Mouse (Mus musculus) midbrain, embryonic 10.5 days (tissue): Measurements from ENCODE around the gene Padi4. TPM values are rescaled to one million over a fixed set of nuclear protein-coding genes. Genes with fewer than 3 reads are reported as not detected.
A peak's percentile ranks its signal among the peaks of the same experiment; 100 is the strongest.

Experiments
- DNase-seq: peaks from one replicate; pipeline ENCODE4 v3.0.0-alpha.2; 2017; ENCODE audit warnings: low spot score
- H3K27ac ChIP-seq: fragments of 300-500 bp; sonication (generic); replicated peaks from 2 replicates; pipeline ENCODE4 v1.5.1; 2016; ENCODE audit warnings: mild to moderate bottlenecking
- H3K27me3 ChIP-seq: fragments of 300-500 bp; sonication (generic); 2 replicates; pipeline ENCODE4 v1.6.1; 2016; ENCODE audit warnings: low read depth, mild to moderate bottlenecking; ENCODE audit not compliant: poor library complexity, severe bottlenecking
- H3K36me3 ChIP-seq: fragments of 300-500 bp; sonication (generic); 2 replicates; pipeline ENCODE4 v1.6.1; 2016; ENCODE audit warnings: mild to moderate bottlenecking, moderate library complexity
- H3K4me1 ChIP-seq: fragments of 300-500 bp; sonication (generic); 2 replicates; pipeline ENCODE4 v1.6.1; 2016
- H3K4me3 ChIP-seq: fragments of 300-500 bp; sonication (generic); 2 replicates; pipeline ENCODE4 v1.5.1; 2016; ENCODE audit warnings: mild to moderate bottlenecking, moderate library complexity
- H3K9me3 ChIP-seq: fragments of 300-500 bp; sonication (generic); replicated peaks from 2 replicates; pipeline ENCODE4 v1.6.1; 2016; ENCODE audit warnings: mild to moderate bottlenecking
- WGBS: fragments of 180-500 bp; shearing (Covaris S2); methylation state at CpG from one replicate; pipeline ENCODE4 v1.1.7; 2016; 5-methylcytosine and 5-hydroxymethylcytosine counted together
- polyA plus RNA-seq: library from polyadenylated mRNA; unstranded; fragments of >200 nt; fragmentation: Nextera tagmentation; extraction: Ambion mirVana; gene quantifications from 2 replicates; pipeline ENCODE4 v1.2.1, GENCODE M21; 2016

The Padi4 gene
- polyA plus RNA-seq, 1 experiment from 2014 or later: 0.54 TPM

- WGBS: 63% methylated on average over 5 of the region's 5 CpGs
- peak overlapping the region; percentile 65; the same call in 1 of the 2 replicates for H3K27ac ChIP-seq
- peaks cover 13% of the 10 kb centered on the region; the same call in 1 of the 2 replicates for H3K4me1 ChIP-seq
- no peak overlapping the region for H3K4me3 ChIP-seq
- H3K36me3 ChIP-seq: peaks cover 88% of the 10 kb centered on the region
- peak; percentile 59 for DNase-seq
- H3K9me3 ChIP-seq: no peaks in the 10 kb centered on the region
- no peaks in the 10 kb centered on the region for H3K27me3 ChIP-seq
Observed at GRCm38 (mm10) chr4:140723801-140724200, 50.2 kb downstream of the Padi4 start.

DNA sequence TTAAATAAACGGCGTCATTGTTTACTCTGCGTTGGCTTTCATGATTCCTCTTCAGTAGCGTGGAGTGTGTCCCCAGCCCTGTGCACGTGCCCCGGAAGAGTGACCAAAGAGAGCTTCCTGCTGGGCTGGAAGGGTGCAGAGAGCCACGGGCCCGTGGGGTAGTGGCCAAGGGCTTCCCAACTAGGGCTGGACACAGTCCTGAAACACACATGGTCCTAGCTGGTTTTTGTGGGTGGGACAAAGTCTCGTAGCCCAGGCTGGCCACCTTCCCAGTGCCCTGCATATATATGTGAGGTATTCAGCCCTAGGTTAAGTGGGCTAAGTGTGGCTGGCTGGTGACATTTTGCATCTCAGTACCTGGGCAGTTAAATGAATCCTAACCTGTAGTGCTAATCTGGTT, 50.8 kb downstream of the Padi4 start:
- H3K36me3 ChIP-seq: peaks cover 94% of the 10 kb centered on the region
- no peak for DNase-seq
- H3K27me3 ChIP-seq: no peaks in the 10 kb centered on the region
- no peak overlapping the region for H3K4me3 ChIP-seq
- 88% methylated on average over 9 of the region's 9 CpGs for WGBS
- no peak overlapping the region for H3K27ac ChIP-seq
- no peaks in the 10 kb centered on the region for H3K9me3 ChIP-seq
- H3K4me1 ChIP-seq: peaks cover 13% of the 10 kb centered on the region; the same call in 1 of the 2 replicates

DNA sequence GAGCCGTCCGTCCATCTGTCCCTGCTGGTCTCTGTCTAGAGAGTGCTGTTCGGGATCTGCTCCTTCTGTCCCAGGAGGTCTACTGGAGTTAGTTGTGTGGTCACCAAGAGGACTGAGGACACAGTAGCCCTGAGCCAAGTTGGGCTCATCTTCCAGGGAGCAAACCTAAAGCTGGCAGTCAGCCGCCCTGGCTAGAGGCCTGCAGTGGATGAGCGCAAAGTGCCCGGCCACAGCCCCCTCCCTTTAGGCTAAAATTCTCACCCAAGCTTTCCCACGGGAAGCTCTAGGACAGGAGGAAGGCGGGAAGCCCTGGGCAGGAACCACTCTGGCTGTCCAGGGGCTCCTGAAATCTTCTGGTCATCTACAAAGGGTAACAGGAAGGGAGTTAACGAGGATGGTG, 51.3 kb downstream of the Padi4 start:
- peaks cover 99% of the 10 kb centered on the region for H3K36me3 ChIP-seq
- DNase-seq: no peak
- 82% methylated on average over 9 of the region's 9 CpGs for WGBS

GRCm38 (mm10) chr4:140721968-140722490, 52.0 kb downstream of the Padi4 start:
- Histone ChIP-seq H3K36me3 (peaks cover 99% of the 10 kb centered on the region), H3K9me3 (no peaks in the 10 kb centered on the region), H3K27me3 (no peaks in the 10 kb centered on the region), H3K4me1 (peaks cover 13% of the 10 kb centered on the region; the same call in 1 of the 2 replicates), H3K27ac (no peak overlapping the region), H3K4me3 (no peak overlapping the region)
- no peak for DNase-seq
- 88% methylated on average over 20 of the region's 20 CpGs for WGBS

More for the DNA sequence above, 51.3 kb downstream of the Padi4 start:
- H3K27me3 ChIP-seq: no peaks in the 10 kb centered on the region
- H3K4me1 ChIP-seq: peaks cover 13% of the 10 kb centered on the region; the same call in 1 of the 2 replicates
- H3K9me3 ChIP-seq: no peaks in the 10 kb centered on the region
- H3K27ac ChIP-seq: no peak overlapping the region
- no peak overlapping the region for H3K4me3 ChIP-seq

GRCm38 (mm10) chr4:140720091-140720490, 53.9 kb downstream of the Padi4 start:
- Histone ChIP-seq H3K9me3 (no peaks in the 10 kb centered on the region), H3K4me3 (no peak overlapping the region), H3K27ac (no peak overlapping the region), H3K4me1 (peaks cover 13% of the 10 kb centered on the region; the same call in 1 of the 2 replicates), H3K36me3 (peaks cover 99% of the 10 kb centered on the region), H3K27me3 (no peaks in the 10 kb centered on the region)
- WGBS: 92% methylated on average over 5 of the region's 5 CpGs
- no peak for DNase-seq

GRCm38 (mm10) chr4:140718436-140718835, 55.6 kb downstream of the Padi4 start:
- H3K36me3 ChIP-seq: peaks cover 98% of the 10 kb centered on the region
- WGBS: 99% methylated on average over 9 of the region's 9 CpGs
- H3K4me1 ChIP-seq: peaks cover 18% of the 10 kb centered on the region
- no peaks in the 10 kb centered on the region for H3K9me3 ChIP-seq
- H3K27ac ChIP-seq: no peak overlapping the region
- H3K4me3 ChIP-seq: no peak overlapping the region
- no peaks in the 10 kb centered on the region for H3K27me3 ChIP-seq
- DNase-seq: no peak

- peaks cover 98% of the 10 kb centered on the region for H3K36me3 ChIP-seq
- 91% methylated on average over 11 of the region's 11 CpGs for WGBS
- H3K4me1 ChIP-seq: peaks cover 27% of the 10 kb centered on the region
Observed at GRCm38 (mm10) chr4:140716994-140717393, 57.0 kb downstream of the Padi4 start.

DNA sequence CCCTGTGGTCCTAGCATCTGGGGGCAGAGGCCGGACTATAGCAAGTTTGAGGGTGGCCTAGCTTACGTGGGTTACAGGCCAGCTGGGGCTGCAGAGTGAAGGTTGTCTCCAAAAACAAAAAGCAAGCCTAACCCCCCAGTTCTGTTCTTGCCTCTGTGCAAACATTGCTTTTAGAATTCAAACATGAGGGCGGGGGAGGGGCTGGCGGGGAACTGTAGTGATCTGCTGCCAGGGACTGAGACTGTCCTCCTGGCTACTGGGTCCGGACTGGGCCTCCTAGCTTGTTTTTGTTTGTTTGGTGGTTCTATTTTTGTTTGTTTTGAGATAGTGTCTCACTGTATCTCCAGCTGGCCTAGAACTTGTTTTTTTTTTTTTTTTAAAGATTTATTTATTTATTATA, 59.5 kb downstream of the Padi4 start:
- Histone ChIP-seq H3K27ac (no peak overlapping the region), H3K36me3 (peaks cover 98% of the 10 kb centered on the region)

More at GRCm38 (mm10) chr4:140716994-140717393, 57.0 kb downstream of the Padi4 start:
- H3K27me3 ChIP-seq: no peaks in the 10 kb centered on the region
- no peak overlapping the region for H3K27ac ChIP-seq
- no peak overlapping the region for H3K4me3 ChIP-seq
- no peak for DNase-seq
- no peaks in the 10 kb centered on the region for H3K9me3 ChIP-seq

GRCm38 (mm10) chr4:140713480-140714365, 60.3 kb downstream of the Padi4 start:
- H3K4me1 ChIP-seq: peaks cover 43% of the 10 kb centered on the region
- H3K9me3 ChIP-seq: no peaks in the 10 kb centered on the region
- H3K27ac ChIP-seq: peak overlapping the region; percentile 60
- H3K36me3 ChIP-seq: peaks cover 98% of the 10 kb centered on the region
- H3K27me3 ChIP-seq: no peaks in the 10 kb centered on the region
- peak; percentile 86 for DNase-seq
- 62% methylated on average over 29 of the region's 29 CpGs for WGBS
- H3K4me3 ChIP-seq: no peak overlapping the region

More for the DNA sequence above, 59.5 kb downstream of the Padi4 start:
- Histone ChIP-seq H3K9me3 (no peaks in the 10 kb centered on the region), H3K4me1 (peaks cover 35% of the 10 kb centered on the region), H3K27me3 (no peaks in the 10 kb centered on the region), H3K4me3 (no peak overlapping the region)
- DNase-seq: no peak
- WGBS: 89% methylated on average over 5 of the region's 5 CpGs

GRCm38 (mm10) chr4:140711360-140711759, 62.7 kb downstream of the Padi4 start:
- H3K27me3 ChIP-seq: no peaks in the 10 kb centered on the region
- H3K36me3 ChIP-seq: peaks cover 99% of the 10 kb centered on the region
- 89% methylated on average over 5 of the region's 5 CpGs for WGBS
- H3K4me1 ChIP-seq: peaks cover 50% of the 10 kb centered on the region
- no peaks in the 10 kb centered on the region for H3K9me3 ChIP-seq
- no peak for DNase-seq
- no peak overlapping the region for H3K27ac ChIP-seq
- H3K4me3 ChIP-seq: no peak overlapping the region

DNA sequence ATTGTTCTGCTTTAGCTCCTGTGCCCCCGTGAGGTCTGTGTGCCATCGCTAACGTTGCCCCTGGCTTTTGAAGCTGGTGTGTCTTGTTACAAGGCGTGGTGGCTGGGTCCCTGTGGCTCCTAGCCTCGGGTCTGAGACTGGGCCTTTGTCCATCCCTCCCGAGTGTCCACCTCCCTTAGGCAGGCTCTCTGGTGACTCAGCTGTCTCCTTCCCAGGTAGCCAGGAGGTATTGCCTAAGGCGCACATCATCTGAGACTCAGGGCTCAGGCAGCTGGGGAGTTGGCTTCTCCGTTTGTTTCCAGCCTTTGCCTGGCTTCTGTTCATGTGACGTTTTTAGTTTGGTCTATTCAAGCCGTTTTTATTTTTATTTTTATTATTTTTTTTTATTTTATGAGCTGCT, 63.3 kb downstream of the Padi4 start:
- peaks cover 99% of the 10 kb centered on the region for H3K36me3 ChIP-seq
- H3K27me3 ChIP-seq: no peaks in the 10 kb centered on the region
- no peak for DNase-seq
- 87% methylated on average over 10 of the region's 10 CpGs for WGBS
- peaks cover 55% of the 10 kb centered on the region for H3K4me1 ChIP-seq
- no peak overlapping the region for H3K4me3 ChIP-seq
- no peaks in the 10 kb centered on the region for H3K9me3 ChIP-seq
- H3K27ac ChIP-seq: no peak overlapping the region

DNA sequence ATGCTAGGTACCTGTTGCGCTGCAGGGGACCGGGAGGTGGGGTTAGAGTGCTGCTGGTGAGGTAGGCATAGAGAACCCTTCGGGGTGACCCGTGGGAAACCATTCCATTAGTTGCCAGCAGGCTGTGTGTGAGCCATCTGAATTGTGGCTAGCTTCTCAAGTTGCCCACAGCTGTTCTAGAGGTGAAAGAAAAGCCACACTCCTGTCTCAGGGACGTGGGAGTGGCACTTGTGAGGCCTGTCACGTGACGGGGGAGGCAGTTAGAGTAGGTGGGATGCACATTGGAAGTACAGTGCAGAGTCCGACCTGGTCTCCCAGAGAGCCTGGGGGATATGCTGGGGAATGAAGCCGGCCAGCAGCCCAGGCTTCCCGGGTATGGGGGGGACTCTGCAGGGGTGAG, 64.4 kb downstream of the Padi4 start:
- peaks cover 100% of the 10 kb centered on the region for H3K36me3 ChIP-seq
- no peak for DNase-seq
- H3K27ac ChIP-seq: no peak overlapping the region; the same call in 1 of the 2 replicates
- WGBS: 95% methylated on average over 10 of the region's 10 CpGs
- H3K9me3 ChIP-seq: no peaks in the 10 kb centered on the region
- peaks cover 66% of the 10 kb centered on the region for H3K4me1 ChIP-seq
- H3K4me3 ChIP-seq: no peak overlapping the region
- H3K27me3 ChIP-seq: no peaks in the 10 kb centered on the region

DNA sequence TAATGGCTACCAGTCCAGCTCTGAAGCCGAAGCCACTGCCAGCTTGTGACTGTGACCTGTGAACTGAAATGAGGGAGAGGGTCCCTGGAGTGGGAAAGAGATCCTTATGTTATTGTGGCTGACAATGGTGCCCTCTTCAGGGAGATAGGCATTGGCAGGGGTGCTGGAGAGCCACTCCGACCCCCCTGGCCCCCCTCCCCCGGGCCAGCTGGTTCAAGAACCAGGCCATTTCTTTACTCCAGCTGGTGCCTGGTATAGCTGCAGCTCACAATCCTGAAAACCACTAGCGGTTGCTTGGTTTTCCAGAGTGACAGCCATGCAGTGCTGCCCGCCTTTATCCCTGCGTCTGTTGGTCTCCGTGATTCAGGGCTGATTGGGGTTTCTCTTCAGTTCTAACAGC, 64.9 kb downstream of the Padi4 start:
- Histone ChIP-seq H3K9me3 (no peaks in the 10 kb centered on the region), H3K36me3 (peaks cover 100% of the 10 kb centered on the region), H3K4me3 (peak overlapping the region; percentile 3; the same call in 1 of the 2 replicates), H3K27ac (peak overlapping the region; percentile 5; the same call in 1 of the 2 replicates), H3K27me3 (no peaks in the 10 kb centered on the region), H3K4me1 (peaks cover 66% of the 10 kb centered on the region)
- DNase-seq: no peak
- 93% methylated on average over 7 of the region's 7 CpGs for WGBS
